23 mouse cellular contexts compared by ENCODE assay signal in genomic region chr8:20874608-20875007, GRCm38 (mm10). TPM values are rescaled to one million over a fixed set of nuclear protein-coding genes. Genes with fewer than 3 reads are reported as not detected.
"Had no signal": no experiment of that assay in that cellular context is flagged by ENCODE, and none has a peak within 500 bp of the region (broad histone marks: within the 10 kb centered on the region; RNA-seq: fewer than 3 reads in every experiment).

No protein-coding gene starts in this region.

- H3K9me3 ChIP-seq: limb, embryonic 15.5 days; megakaryocyte, embryonic 14.5 days had no signal

- H3K4me2 ChIP-seq: limb, embryonic 15.5 days; liver, embryonic 11.5 days; lung, embryonic 15.5 days; midbrain, embryonic 11.5 days had no signal

- H3K27me3 ChIP-seq: limb, embryonic 15.5 days; lung, embryonic 15.5 days; megakaryocyte, embryonic 14.5 days had no signal

- DNase-seq: kidney, adult 2 months; kidney, postnatal 14 days; left cerebral cortex, postnatal 4 days; liver, postnatal 0 days; lung, postnatal 10 days; lung, postnatal 36 days; midbrain, embryonic 14.5 days; thymus, adult 18-20 months; thymus, postnatal 4 days had no signal

- H3K27ac ChIP-seq: limb, embryonic 15.5 days; liver, embryonic 14.5 days; lung, embryonic 15.5 days had no signal

- H3K4me1 ChIP-seq: limb, embryonic 15.5 days; lung, embryonic 15.5 days; megakaryocyte, embryonic 14.5 days had no signal

- H3K4me3 ChIP-seq: limb, embryonic 15.5 days; lung, embryonic 15.5 days; megakaryocyte, embryonic 14.5 days had no signal

- ATAC-seq: liver, postnatal 0 days had no signal

- H3K36me3 ChIP-seq: limb, embryonic 15.5 days; lung, embryonic 15.5 days had no signal

- H3K9ac ChIP-seq: limb, embryonic 15.5 days; liver, embryonic 14.5 days; liver, postnatal 0 days; lung, embryonic 15.5 days had no signal

RNA-seq across cellular contexts. Expression of gene Defb33, which starts 17.9 kb away (rescaled TPM):
- polyA plus RNA-seq: kidney, embryonic 14.5 days; limb, embryonic 15.5 days; liver, embryonic 11.5 days; liver, embryonic 14.5 days; liver, postnatal 0 days; lung, embryonic 15.5 days; midbrain, embryonic 11.5 days; midbrain, embryonic 14.5 days; midbrain, postnatal 0 days; neural tube, embryonic 11.5 days; neural tube, embryonic 14.5 days; small intestine, adult 2 months; spleen, adult 2 months; stomach, embryonic 16.5 days had no signal

RNA-seq across cellular contexts. Expression of gene Gm15056, which starts 27.8 kb away (rescaled TPM):
- polyA plus RNA-seq: kidney, embryonic 14.5 days; limb, embryonic 15.5 days; liver, embryonic 11.5 days; liver, embryonic 14.5 days; liver, postnatal 0 days; lung, embryonic 15.5 days; midbrain, embryonic 11.5 days; midbrain, embryonic 14.5 days; midbrain, postnatal 0 days; neural tube, embryonic 11.5 days; neural tube, embryonic 14.5 days; small intestine, adult 2 months; stomach, embryonic 16.5 days; testis, adult 2 months had no signal

RNA-seq across cellular contexts. Expression of gene Gm6040, which starts 47.3 kb away (rescaled TPM):
- polyA plus RNA-seq: kidney, adult 2 months; kidney, embryonic 14.5 days; limb, embryonic 15.5 days; liver, embryonic 11.5 days; liver, embryonic 14.5 days; liver, postnatal 0 days; lung, embryonic 15.5 days; midbrain, embryonic 11.5 days; midbrain, embryonic 14.5 days; midbrain, postnatal 0 days; neural tube, embryonic 11.5 days; neural tube, embryonic 14.5 days; small intestine, adult 2 months; spleen, adult 2 months; stomach, embryonic 16.5 days; testis, adult 2 months had no signal
